Mouse (Mus musculus): ENCODE measurements around the gene Copa.
A peak's percentile ranks its signal among the peaks of the same experiment; 100 is the strongest.

Gene Copa

DNA sequence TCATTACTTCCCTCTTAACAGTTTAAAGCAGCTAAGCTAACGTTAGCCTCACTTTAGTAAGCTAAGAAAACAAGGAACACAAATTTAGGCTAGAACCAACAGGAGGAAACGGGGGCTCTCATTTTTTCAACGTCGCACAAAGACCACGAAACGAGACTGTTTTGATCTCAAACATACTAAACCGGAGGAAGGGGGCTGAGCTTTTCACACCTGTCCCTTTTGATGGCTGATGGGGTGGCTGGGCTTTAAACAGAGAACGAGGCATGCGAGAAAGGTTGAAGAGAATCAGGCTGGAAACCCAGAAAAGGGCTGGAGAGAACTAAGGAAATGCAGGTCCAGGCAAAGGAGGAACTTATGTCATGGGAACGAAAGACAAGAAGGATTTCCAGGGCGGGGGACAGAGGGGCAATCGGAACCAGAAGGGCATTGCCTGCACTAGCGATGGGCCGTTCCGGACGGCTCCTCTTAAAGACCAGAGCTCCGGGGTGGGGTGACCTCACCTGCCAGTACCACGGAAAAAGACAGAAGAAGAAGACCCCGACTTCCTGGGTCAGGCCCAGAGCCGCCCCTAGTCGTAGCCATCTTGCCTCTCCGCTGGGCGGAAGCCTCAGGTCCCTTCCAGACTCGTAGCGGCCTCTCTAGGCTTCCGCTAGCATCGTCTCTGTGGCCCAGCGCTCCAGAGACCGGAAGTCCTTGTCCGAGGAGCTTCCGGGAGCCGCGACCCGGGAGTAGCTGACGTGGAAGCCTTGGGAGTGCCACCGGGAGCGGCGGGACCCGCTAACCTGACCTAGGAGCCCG lies at the start of gene Copa, which contains the start of gene Ncstn:
Copa (plus strand) TSS at position 429 of the 798 bp plus-strand sequence.
Ncstn (minus strand) TSS at position 695 of the 798 bp plus-strand sequence.
- DNase-seq: peak; percentile 93

GRCm38 (mm10) chr1:172046410-172046809 lies 35.9 kb upstream of the Copa start:
- no peak for DNase-seq

- DNase-seq: peak; percentile 53 to 77
Measured at GRCm38 (mm10) chr1:172046938-172047337, 35.4 kb upstream of the Copa start.

DNA sequence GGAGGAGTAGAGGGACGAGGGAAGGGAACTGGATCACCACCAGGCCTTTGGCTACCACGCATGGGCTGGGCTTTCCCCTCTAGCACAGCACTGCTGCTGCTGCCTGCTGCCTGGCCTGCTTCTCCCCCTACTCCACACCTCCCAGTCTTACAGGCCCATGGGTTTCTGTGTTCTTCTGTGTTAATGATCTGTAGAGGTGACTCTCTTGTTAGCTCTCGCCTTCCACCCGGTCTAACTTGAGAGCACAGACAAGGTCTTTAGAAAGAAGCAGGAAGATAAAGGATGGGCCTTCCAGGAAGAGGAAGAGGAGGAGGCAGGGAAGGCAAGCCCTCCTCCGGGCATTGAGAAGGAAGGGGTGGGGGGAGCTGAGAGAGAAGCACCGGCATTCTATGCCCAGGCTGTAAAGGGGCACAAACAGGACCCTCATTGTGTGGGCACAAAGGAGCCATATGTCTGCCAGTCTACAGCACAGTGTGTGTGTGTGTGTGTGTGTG lies 34.0 kb upstream of the Copa start:
- DNase-seq: no peak

GRCm38 (mm10) chr1:172049131-172049782 lies 33.1 kb upstream of the Copa start:
- no peak for DNase-seq

DNA sequence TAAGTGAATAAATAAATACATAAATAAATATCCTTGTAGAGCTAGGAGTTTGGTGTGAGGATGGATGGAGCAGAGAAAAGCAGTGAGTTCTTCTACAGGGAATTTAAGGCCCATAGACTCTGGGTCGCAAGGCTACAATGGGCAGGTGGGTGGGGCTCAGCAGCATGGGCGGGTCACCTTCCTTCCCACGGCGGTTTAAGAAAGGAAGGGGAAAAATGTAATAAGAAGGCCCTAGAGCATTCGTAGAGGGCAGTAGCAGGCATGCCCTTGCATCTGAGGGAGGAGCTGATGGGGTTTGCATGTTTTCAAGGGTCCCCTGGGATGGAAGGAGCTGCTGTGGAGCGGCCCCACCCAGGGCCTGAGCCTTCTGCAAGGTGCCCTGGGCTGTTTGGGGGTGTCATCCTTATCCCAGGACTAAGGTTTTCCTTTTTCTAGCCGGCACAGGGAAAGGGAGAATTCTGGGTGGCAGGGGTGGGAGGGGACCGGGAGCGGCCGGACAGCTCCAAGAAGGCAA lies 29.5 kb upstream of the Copa start:
- no peak for DNase-seq

GRCm38 (mm10) chr1:172053541-172054440 lies 28.5 kb upstream of the Copa start:
- DNase-seq: peak; percentile 12 to 42

- no peak for DNase-seq
Measured at GRCm38 (mm10) chr1:172056251-172056650, 26.1 kb upstream of the Copa start.

GRCm38 (mm10) chr1:172057491-172057921 lies 24.8 kb upstream of the Copa start, which contains the start of gene Nhlh1:
Gene Nhlh1 (minus strand): TSS chr1:172057573.
- no peak for DNase-seq

DNA sequence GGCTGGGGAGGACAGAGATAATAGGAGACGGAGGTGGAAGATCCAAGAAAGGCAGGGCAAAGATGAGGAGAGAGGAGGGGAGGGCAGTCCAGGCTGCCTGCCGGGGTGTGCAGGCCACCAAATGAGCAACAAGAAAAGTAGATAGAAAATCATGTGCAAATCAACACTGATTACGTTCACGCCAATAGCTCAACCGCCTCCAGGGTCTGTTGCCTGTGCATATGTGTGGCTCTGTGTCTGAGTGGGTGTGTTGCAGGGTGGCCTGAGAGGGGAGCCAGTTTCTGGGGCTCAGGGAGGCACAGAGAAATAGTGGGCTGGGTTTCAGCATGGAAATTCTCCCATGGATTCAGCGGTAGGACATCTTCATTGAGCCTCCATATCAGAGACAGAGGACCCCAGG lies 24.0 kb upstream of the Copa start:
- DNase-seq: no peak

- no peak for DNase-seq
Measured at GRCm38 (mm10) chr1:172058874-172059273, 23.5 kb upstream of the Copa start.

DNA sequence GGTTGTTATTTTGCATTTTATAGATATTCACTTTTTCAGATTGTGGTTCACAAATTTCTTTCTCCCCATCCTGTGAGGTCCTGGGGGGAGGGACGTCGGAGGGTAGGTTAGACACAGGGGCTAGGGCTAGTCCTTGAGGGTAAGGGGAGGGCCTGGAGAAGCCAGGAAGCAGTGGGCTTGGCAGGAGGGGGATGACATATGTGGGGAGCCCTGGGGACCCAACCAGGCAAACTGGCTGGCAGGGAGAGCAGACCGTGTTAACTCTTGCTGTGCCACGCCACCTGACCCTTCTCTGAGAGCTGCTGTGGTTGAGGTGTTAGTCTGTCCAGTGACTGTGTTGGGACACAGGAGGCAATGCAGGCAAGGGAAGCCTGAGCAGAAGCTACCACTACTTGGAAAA lies 21.7 kb upstream of the Copa start:
- DNase-seq: no peak

DNA sequence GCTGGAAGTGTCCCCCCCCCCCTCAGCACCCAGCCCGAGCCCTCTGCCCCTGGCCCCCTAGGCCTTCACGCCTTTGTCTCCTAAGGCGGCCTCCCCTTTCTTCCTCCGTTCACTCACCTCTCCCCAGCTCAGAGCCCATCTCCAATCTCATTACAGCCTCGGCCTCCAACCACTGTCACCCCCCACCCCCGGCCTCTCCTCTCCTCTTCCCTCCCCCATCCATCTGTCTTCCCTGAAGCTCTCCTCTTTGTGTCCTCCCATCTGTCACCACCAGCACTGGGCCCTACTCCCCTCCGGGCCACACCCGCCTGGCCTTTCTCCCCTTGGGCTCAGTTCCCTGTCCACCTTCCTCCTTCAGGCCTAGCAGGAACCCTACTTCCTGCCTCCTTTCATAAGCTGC lies 21.1 kb upstream of the Copa start:
- no peak for DNase-seq

DNA sequence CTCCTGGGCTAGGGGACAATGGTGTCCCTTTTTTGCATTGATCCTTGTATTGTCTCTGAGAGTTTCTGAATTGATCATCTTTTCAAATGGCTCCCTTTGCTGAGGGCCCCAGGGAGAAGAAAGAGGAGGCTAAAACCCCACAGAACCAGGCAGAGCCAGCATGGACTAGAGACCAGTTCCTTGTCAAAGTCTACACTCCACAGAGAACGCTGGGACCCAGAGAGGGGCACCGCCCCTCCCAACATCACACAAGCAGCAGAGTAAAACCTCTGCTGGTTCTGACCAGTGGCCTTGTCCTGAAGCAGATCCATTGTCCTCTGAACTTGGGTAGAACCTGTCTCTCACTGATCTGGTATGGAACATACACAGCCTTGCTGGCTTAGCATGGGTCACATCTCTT lies 20.2 kb upstream of the Copa start:
- DNase-seq: no peak

- DNase-seq: no peak
Measured at GRCm38 (mm10) chr1:172063291-172064023, 18.9 kb upstream of the Copa start.

- DNase-seq: no peak
Measured at GRCm38 (mm10) chr1:172064613-172065141, 17.7 kb upstream of the Copa start.

- DNase-seq: no peak
Measured at GRCm38 (mm10) chr1:172070227-172070626, 12.1 kb upstream of the Copa start.

- no peak for DNase-seq
Measured at GRCm38 (mm10) chr1:172071556-172071955, 10.8 kb upstream of the Copa start.

DNA sequence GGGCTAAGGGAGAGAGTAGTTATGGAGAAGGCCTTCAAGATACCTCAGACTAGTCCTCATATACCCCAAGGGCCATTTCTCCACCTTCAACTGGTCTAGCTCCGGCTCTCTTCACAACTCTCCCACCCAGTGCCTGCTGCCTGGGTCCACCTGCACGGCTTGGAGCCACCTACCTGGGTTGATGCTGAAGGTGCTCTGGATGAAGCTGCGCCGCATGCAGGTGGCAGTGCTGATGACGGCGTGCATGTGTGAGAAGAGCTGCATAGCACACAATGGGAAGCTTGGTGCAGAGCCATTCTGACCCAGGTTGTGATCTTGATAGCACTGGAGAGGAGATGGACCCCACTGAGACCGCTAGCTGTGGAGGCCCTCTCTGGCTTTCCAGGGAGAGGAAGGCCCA lies 9.7 kb upstream of the Copa start:
- DNase-seq: no peak

DNA sequence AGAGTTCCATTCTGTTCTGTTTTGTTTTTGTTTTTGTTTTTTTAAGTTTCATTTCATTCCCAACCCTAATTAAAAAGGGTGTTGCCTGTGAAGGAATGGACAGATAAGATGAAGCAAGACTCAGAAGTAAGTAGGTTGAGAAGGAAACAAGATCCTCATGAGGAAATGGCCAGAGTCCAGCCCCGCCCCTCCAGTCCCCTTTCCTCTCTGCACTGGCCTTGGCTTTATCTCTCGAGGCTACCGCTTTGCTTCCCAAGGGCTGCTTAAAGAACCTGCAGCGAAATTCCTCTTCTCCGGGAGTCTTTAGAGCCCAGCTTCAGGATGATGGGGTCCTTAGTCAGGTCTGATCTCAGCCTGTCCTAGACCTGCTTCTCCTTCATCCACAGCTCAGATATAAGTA lies 4.3 kb upstream of the Copa start:
- no peak for DNase-seq

DNA sequence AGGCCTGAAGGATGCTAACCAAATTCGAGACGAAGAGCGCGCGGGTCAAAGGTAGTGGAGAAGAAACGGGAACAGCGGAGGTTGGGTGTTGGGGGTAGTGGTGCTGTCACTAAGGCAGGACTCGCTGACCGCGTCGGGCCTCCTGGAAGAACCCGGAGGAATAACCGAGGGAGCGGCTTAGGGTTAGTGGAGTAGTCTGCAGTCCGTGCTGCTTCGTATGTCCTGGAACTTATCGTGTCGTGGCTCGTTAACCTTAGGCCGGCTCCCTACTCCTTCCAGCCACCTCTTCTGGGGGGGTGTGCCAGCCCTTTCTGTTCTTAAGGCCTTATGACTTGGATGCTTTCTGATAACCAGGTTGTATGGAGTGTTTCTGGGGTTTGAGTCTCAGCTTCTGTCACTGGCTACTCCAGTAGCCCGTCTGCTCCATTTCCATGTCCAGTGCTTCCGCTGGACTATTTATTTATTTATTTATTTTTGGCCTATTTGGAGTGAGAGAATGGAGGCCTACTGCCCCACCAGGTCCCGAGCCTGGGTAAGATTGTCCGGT lies 643 bp downstream of the Copa start:
- DNase-seq: no peak

Measured in cerebellum, adult 18-20 months (tissue).